Comparison of ENCODE assay signal across 12 mouse cellular contexts in genomic region chr2:39011264-39011663, GRCm38 (mm10). TPM values are rescaled to one million over a fixed set of nuclear protein-coding genes. Genes with fewer than 3 reads are reported as not detected.
A peak's percentile ranks its signal among the peaks of the same experiment; 100 is the strongest.
DNase-seq lines count a peak whose midpoint lies in the region; ATAC-seq and TF ChIP-seq lines count a peak whose summit lies in the region.
"Had no signal": no experiment of that assay in that cellular context is flagged by ENCODE, and none has a peak within 500 bp of the region (broad histone marks: within the 10 kb centered on the region; RNA-seq: fewer than 3 reads in every experiment).

No protein-coding gene starts in this region.

- H3K27me3 ChIP-seq in heart, embryonic 11.5 days (ENCODE audit: control insufficient read depth, insufficient read depth, low read length), result no peaks in the 10 kb centered on the region
- H3K27me3 ChIP-seq in midbrain, postnatal 0 days (ENCODE audit: insufficient read depth, low read length), result no peaks in the 10 kb centered on the region
- no peaks in the 10 kb centered on the region for H3K27me3 ChIP-seq in midbrain, embryonic 11.5 days (ENCODE audit: control insufficient read depth, insufficient read depth, low read length)

- H3K27ac ChIP-seq in heart, embryonic 11.5 days (ENCODE audit: low read depth, low read length), result no peak overlapping the region
- H3K27ac ChIP-seq in midbrain, postnatal 0 days (ENCODE audit: low read depth, low read length), result 0 out of 2 replicates have a peak overlapping the region, but pooled peaks have one; percentile 18
- H3K27ac ChIP-seq in midbrain, embryonic 11.5 days (ENCODE audit: low read depth, low read length), result no peak overlapping the region

- DNase-seq in heart, adult 8-10 months (ENCODE audit: low spot score), result peak; percentile 55
- DNase-seq in midbrain, postnatal 0 days (ENCODE audit: low spot score), result peak; percentile 21
- DNase-seq in midbrain, embryonic 11.5 days (ENCODE audit: low spot score, missing footprints), result no peak
- DNase-seq in left cerebral cortex, adult 8-10 months (ENCODE audit: low spot score in 2 of 2), result no peak
- no peak for DNase-seq in adrenal gland, postnatal 4 days (ENCODE audit: low spot score in 2 of 2)
- DNase-seq: adrenal gland, adult 2 months; cerebellum, adult 11-12 months; left cerebral cortex, postnatal 4 days; thymus, adult 2 months had no signal

- H3K9me3 ChIP-seq in heart, embryonic 11.5 days (replicated peaks; ENCODE audit: control insufficient read depth, low read length), result no peaks in the 10 kb centered on the region
- no peaks in the 10 kb centered on the region for H3K9me3 ChIP-seq in midbrain, postnatal 0 days (ENCODE audit: low read length)
- H3K9me3 ChIP-seq in midbrain, embryonic 11.5 days (ENCODE audit: control insufficient read depth, low read length), result no peaks in the 10 kb centered on the region

- no peak overlapping the region for H3K4me2 ChIP-seq in heart, embryonic 11.5 days
- H3K4me2 ChIP-seq in midbrain, postnatal 0 days (ENCODE audit: low read depth, low read length, poor library complexity, severe bottlenecking), result no peak overlapping the region
- H3K4me2 ChIP-seq in midbrain, embryonic 11.5 days, result no peak overlapping the region

- no peak overlapping the region for H3K4me3 ChIP-seq in heart, embryonic 11.5 days (ENCODE audit: low read depth, low read length)
- H3K4me3 ChIP-seq in midbrain, postnatal 0 days (ENCODE audit: low read depth, low read length), result no peak overlapping the region
- H3K4me3 ChIP-seq in midbrain, embryonic 11.5 days (ENCODE audit: low read depth, low read length), result no peak overlapping the region

- no peak overlapping the region for H3K9ac ChIP-seq in heart, embryonic 11.5 days (ENCODE audit: low read depth, low read length)
- H3K9ac ChIP-seq in midbrain, postnatal 0 days (replicated peaks; ENCODE audit: low read length, poor library complexity, severe bottlenecking), result 0 out of 2 replicates have a peak overlapping the region, but pooled peaks have one; percentile 14
- no peak overlapping the region for H3K9ac ChIP-seq in midbrain, embryonic 11.5 days (ENCODE audit: low read length)

- ATAC-seq in heart, embryonic 11.5 days (replicated peaks; ENCODE audit: insufficient number of reproducible peaks, low FRiP score, low TSS enrichment), result no peak
- no peak for ATAC-seq in midbrain, postnatal 0 days (ENCODE audit: low FRiP score)
- ATAC-seq in midbrain, embryonic 11.5 days (ENCODE audit: low FRiP score), result no peak
- ATAC-seq in common myeloid progenitor, adult 5-6 weeks (replicated peaks; ENCODE audit: low read depth, poor library complexity, severe bottlenecking), result peak; percentile 30
- ATAC-seq: inflammation-experienced regulatory T-cells, adult 6 months had no signal

- no peak for TF ChIP-seq CTCF in midbrain, postnatal 0 days (IDR thresholded peaks at IDR 0.05)

- peaks cover 14% of the 10 kb centered on the region for H3K36me3 ChIP-seq in heart, embryonic 11.5 days (ENCODE audit: control insufficient read depth, insufficient read depth, low read length)
- H3K36me3 ChIP-seq in midbrain, postnatal 0 days (ENCODE audit: insufficient read depth, low read length), result peaks cover 30% of the 10 kb centered on the region
- H3K36me3 ChIP-seq in midbrain, embryonic 11.5 days (ENCODE audit: control insufficient read depth, insufficient read depth, low read length), result peaks cover 13% of the 10 kb centered on the region

- peaks cover 12% of the 10 kb centered on the region for H3K4me1 ChIP-seq in heart, embryonic 11.5 days (ENCODE audit: control insufficient read depth, insufficient read depth, low read length)
- H3K4me1 ChIP-seq in midbrain, postnatal 0 days (ENCODE audit: insufficient read depth, low read length), result peaks cover 11% of the 10 kb centered on the region
- H3K4me1 ChIP-seq in midbrain, embryonic 11.5 days (ENCODE audit: control insufficient read depth, insufficient read depth, low read length), result peaks cover 16% of the 10 kb centered on the region

RNA-seq across cellular contexts. Expression of gene Rpl35, which starts 5.8 kb away (rescaled TPM):
- 100 to 1,000 TPM; 299 to 346 (median 322) TPM for total RNA-seq in heart, adult 8-10 months (2022)
- polyA plus RNA-seq in heart, embryonic 11.5 days (2014; fragmentation: Nextera tagmentation; extraction: Ambion mirVana), result 768 and 887 TPM in 2 replicates
- total RNA-seq in midbrain, postnatal 0 days (2014; rRNA removed), result 82.4 and 110 TPM in 2 replicates
- 566 and 596 TPM in 2 replicates for polyA plus RNA-seq in midbrain, postnatal 0 days (2015; fragmentation: Nextera tagmentation; extraction: Ambion mirVana)
- polyA plus RNA-seq in midbrain, embryonic 11.5 days (2014; fragmentation: Nextera tagmentation; extraction: Ambion mirVana), result 1,018 and 1,101 TPM in 2 replicates
- 1,747 and 1,973 TPM in 2 replicates for total RNA-seq in common myeloid progenitor, adult 5-6 weeks (2017)
- total RNA-seq in left cerebral cortex, adult 8-10 months (2022), result 100 to 1,000 TPM; 259 to 303 (median 283) TPM
- total RNA-seq in adrenal gland, postnatal 4 days (2021), result 100 to 1,000 TPM; 646 to 654 TPM

RNA-seq across cellular contexts. Expression of gene Arpc5l, which starts 6.1 kb away (rescaled TPM):
- 100 to 1,000 TPM in 3 of 4 experiments, 10 to 100 TPM in 1; 90.3 to 125 (median 106) TPM for total RNA-seq in heart, adult 8-10 months (2022)
- 82.9 and 97.0 TPM in 2 replicates for polyA plus RNA-seq in heart, embryonic 11.5 days (2014; fragmentation: Nextera tagmentation; extraction: Ambion mirVana)
- 62.6 and 63.2 TPM in 2 replicates for total RNA-seq in midbrain, postnatal 0 days (2014; rRNA removed)
- polyA plus RNA-seq in midbrain, postnatal 0 days (2015; fragmentation: Nextera tagmentation; extraction: Ambion mirVana), result 162 and 177 TPM in 2 replicates
- 149 and 157 TPM in 2 replicates for polyA plus RNA-seq in midbrain, embryonic 11.5 days (2014; fragmentation: Nextera tagmentation; extraction: Ambion mirVana)
- 56.4 and 67.3 TPM in 2 replicates for total RNA-seq in common myeloid progenitor, adult 5-6 weeks (2017)
- total RNA-seq in left cerebral cortex, adult 8-10 months (2022), result 10 to 100 TPM; 89.2 to 98.8 (median 93.9) TPM
- 10 to 100 TPM; 67.1 to 68.3 TPM for total RNA-seq in adrenal gland, postnatal 4 days (2021)

RNA-seq across cellular contexts. Expression of gene Wdr38, which starts 14.0 kb away (rescaled TPM):
- total RNA-seq in heart, adult 8-10 months (2022), result under 1 TPM; 0.09 to 0.22 (median 0.13) TPM
- 0.65 and 1.3 TPM in 2 replicates for polyA plus RNA-seq in heart, embryonic 11.5 days (2014; fragmentation: Nextera tagmentation; extraction: Ambion mirVana)
- total RNA-seq in midbrain, postnatal 0 days (2014; rRNA removed), result 0.71 and 3.4 TPM in 2 replicates
- polyA plus RNA-seq in midbrain, postnatal 0 days (2015; fragmentation: Nextera tagmentation; extraction: Ambion mirVana), result 0.49 and 0.72 TPM in 2 replicates
- polyA plus RNA-seq in midbrain, embryonic 11.5 days (2014; fragmentation: Nextera tagmentation; extraction: Ambion mirVana), result 1.4 TPM in 2 replicates
- total RNA-seq in common myeloid progenitor, adult 5-6 weeks (2017), result 0.18 and 0.34 TPM in 2 replicates
- under 1 TPM; 0.30 to 0.72 (median 0.65) TPM for total RNA-seq in left cerebral cortex, adult 8-10 months (2022)
- under 1 TPM; 0.67 to 0.73 TPM for total RNA-seq in adrenal gland, postnatal 4 days (2021)

RNA-seq across cellular contexts. Expression of gene Golga1, which starts 54.1 kb away (rescaled TPM):
- total RNA-seq in heart, adult 8-10 months (2022), result 10 to 100 TPM; 12.0 to 15.7 (median 14.1) TPM
- 19.3 and 23.2 TPM in 2 replicates for polyA plus RNA-seq in heart, embryonic 11.5 days (2014; fragmentation: Nextera tagmentation; extraction: Ambion mirVana)
- 22.2 and 33.4 TPM in 2 replicates for total RNA-seq in midbrain, postnatal 0 days (2014; rRNA removed)
- polyA plus RNA-seq in midbrain, postnatal 0 days (2015; fragmentation: Nextera tagmentation; extraction: Ambion mirVana), result 27.2 and 27.5 TPM in 2 replicates
- 34.4 and 39.3 TPM in 2 replicates for polyA plus RNA-seq in midbrain, embryonic 11.5 days (2014; fragmentation: Nextera tagmentation; extraction: Ambion mirVana)
- total RNA-seq in common myeloid progenitor, adult 5-6 weeks (2017), result 11.5 and 21.1 TPM in 2 replicates
- total RNA-seq in left cerebral cortex, adult 8-10 months (2022), result 10 to 100 TPM; 28.8 to 34.4 (median 30.5) TPM
- 10 to 100 TPM; 35.8 to 38.8 TPM for total RNA-seq in adrenal gland, postnatal 4 days (2021)

Comparison
In these comparisons a context has a peak if more than half of its experiments do, and no peak if none do; other contexts are left out.
1. DNase-seq: peak in heart, adult 8-10 months (single experiment) and midbrain, postnatal 0 days (single experiment); none in midbrain, embryonic 11.5 days (single experiment), left cerebral cortex, adult 8-10 months (0 of 2) and adrenal gland, postnatal 4 days (0 of 2).